Mouse (Mus musculus) neutrophil, adult 5-6 weeks (primary cell): ENCODE data around the gene Sirt7. TPM values are rescaled to one million over a fixed set of nuclear protein-coding genes. Genes with fewer than 3 reads are reported as not detected.

Source experiments
- ATAC-seq: fragments of 151-379, 151-347 bp; 2 replicates; pipeline ENCODE4 v1.8.0; 2017; ENCODE audit warnings: mild to moderate bottlenecking, moderate TSS enrichment; ENCODE audit not compliant: insufficient number of reproducible peaks, poor library complexity, low FRiP score, severe bottlenecking; ENCODE audit errors: extremely low read depth
- total RNA-seq: library from RNA; stranded (forward); fragments of 200-1000 nt; gene quantifications from 2 replicates; pipeline ENCODE4 v1.2.3, GENCODE M21; 2017

Sirt7 gene
- total RNA-seq, 1 experiment from 2014 or later, result 194 TPM

DNA sequence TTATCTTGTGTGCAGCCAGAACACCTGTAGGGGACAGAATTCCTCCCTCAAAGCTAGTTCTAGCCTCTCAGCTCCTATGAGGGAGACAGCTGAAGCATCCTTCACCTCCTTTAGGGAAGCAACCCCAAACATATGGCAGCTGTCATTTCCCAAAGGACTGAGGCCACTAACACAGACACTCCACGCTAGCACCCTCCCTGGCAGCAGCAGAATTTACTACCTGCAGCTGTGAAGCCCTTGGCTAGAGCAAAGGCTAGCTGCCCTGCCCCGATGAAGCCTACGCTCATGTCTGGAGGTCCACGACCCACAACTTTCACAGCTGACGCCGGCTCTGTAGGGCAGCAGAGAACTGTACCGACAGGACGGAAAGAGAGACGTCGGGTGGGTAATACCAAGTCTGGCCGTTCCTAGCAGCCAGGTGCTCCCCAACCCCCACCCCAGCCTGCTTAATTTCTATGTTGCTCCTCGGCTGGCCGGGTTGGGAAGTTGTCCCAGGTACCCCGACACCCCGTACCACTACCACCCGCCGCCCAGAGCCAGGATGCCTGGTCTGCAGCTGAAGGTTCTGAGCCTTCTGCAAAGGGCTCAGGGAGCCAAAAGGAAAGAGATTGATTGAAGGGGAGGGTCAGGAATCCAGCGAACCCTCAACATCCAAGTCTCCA, 18.0 kb upstream of the Sirt7 start:
- ATAC-seq, result no peak

DNA sequence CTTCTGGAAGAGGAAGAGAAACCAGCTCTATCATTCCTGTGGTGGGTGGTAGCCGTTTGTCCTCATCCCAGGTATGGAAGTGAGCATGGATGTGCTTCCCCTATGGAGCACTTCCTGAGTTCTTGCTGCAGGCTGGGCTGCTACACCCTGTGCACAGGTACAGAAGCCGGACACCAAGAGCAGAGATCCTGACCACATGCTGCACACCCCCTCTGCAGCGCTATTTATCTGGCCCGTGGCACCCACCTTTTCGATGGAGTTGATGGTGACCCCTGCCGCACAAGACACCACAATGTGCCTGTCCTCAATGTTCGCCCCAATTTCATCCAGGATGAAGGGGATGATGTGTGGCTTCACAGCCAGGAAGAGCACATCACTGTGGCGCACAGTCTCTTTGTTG, 16.8 kb upstream of the Sirt7 start:
- ATAC-seq, result no peak

DNA sequence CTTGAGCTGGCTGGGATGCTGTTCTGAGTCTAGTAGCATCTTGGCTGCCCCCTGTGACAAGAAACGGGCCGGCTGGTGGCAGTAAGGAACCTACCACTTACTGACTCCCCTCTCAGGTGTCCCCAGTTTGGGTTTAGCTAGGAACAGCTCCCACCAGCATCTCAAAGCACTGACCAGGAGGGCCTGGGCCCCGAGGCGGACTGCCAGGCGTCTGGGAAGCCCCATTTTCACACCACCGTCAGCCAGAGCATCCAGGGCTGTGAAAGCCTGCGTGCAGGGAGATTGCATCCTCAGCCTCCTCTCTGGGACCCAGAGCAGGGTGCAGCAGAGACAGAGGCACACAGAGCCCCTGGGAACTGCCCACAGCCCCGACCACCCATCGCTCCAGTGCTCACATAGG, 16.2 kb upstream of the Sirt7 start:
- ATAC-seq, result no peak

DNA sequence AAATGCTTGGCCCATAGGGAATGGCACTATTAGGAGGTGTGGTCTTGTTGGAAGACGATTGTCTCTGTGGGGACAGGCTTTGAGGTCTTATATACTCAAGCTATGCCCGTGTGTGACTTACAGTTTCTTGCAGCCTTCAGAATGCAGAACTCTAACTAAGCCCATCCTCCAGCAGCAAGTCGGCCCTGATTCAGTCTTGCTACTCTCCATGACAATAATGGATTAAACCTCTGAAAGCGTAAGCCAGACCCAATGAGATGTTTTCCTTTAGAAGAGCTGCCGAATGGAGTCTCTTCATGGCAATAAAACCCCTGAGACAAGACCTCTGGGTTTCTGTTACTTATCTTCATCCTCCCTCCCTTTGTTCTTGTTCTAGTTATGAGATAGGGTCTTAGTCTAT, 9.8 kb upstream of the Sirt7 start:
- no peak for ATAC-seq

DNA sequence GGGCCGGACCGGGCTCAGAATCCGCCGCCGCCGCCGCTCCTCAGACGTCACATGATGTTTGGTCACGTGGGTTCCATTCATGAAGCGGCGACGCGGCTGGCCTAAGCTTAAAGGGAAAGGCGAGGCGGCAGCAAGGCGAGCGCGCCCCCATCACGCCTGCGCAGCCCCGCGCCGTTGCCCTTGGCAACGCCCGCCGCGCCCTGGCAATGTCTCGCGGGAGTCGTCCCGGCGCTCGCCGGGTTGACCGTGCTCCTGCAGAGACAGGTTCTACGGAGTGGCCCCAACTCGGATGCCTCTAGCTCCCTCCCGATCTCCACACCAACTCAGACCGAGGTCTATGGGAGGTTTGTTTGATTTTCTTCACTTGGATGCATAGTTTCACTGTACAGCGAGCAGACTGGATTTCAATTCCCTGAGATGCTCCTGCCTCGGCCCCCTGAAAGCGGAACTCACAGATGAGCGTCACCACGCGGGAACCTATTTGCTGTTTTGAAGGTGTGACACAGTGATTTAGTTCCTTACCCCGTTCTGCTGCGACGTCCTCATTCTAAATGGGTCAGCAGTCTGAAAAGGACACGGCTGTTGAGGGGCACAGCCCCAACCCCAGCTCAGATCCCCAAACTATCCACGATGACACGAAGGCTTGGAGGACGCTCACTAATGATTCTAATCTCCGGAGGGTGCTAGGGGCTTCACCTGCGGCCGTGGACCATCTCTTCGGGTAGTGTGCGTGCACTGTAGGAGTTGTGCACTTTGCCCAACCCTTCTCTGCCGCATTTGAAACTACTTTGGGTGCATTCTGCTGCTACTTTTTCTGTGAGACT, 8.7 kb upstream of the Sirt7 start, which contains the start of gene Mafg:
Gene Mafg (minus strand): TSS at position 81 of the 824 bp plus-strand sequence.
- peak; percentile 40 for ATAC-seq

DNA sequence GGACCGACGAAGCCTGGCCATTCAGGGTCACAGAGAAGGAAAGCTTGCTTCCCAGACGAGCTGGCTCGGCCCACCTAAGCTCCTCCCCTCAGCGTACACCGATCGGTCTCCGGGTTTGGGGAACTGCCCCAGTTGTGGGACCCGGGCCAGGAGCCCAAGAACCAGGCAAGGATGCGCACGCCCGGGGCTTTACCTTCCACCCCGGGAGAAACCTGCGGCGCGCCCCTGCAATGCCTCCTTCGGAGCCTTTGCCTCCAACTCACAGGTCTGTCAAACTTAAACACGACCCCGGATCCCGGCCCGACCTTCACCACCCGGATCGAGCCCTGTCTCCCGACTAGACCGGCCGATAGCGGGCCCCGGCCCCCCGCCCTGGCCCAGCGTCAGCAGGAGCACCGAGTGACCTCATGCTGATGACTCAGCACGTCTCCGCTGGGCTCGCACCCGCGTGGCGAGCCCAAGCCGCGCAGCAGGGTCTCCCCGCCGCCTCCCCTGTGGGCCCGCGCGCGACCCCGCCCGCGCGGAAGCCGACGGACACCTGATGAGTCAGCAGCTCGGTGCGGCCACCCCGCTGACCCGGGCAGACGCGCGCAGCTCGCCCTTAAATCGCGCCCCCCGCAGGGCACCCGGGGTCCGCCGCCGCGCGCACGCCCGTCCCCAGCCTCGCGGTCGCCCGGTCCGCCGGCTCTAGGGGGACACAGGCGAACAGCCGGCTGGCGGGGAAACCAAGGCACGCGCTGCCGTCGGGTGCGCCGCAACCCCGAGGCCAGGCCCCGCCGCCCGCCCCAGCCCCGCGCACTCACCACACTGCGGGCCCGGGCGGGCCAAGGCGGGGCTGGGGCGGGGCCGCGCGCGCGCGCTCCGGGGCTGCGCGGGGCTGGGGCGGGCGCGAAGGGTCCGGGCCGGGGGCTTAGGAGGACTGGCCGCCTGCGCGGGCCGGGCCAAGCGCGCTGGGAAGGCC, 7.8 kb upstream of the Sirt7 start:
- no peak for ATAC-seq

DNA sequence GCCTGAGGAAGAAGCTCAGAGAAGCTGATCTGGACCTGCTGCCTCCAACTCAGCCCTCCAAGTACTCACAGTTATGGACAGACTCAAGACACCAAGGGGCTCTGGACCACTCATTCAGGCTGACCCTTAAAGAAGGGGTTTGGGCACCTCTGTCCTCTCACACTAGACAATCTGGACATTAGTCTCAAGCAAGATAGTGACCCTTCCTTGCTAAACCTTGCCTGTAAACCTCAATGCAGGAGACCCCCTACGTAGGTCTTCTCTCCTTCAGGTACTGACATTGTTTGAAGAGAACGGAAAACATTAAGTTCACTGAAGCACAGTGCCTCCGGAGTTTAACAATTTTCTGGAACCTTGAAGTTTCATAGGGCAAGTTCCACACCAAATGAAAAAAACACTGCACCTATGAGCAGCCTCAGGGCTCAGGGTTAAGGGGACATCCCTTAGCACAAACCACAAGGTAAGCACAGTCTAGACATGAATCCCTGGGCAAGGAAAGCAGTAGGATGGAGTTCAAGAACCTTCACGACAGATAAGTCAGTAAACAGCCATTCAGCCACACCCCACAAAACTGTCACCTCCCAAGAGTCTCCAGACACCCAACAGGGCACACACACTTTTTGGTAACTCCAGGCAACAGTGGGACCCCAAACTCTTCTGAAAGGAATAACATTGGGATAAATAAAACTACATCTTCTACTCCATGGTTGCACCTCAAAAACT, 6.8 kb upstream of the Sirt7 start:
- ATAC-seq, result no peak

DNA sequence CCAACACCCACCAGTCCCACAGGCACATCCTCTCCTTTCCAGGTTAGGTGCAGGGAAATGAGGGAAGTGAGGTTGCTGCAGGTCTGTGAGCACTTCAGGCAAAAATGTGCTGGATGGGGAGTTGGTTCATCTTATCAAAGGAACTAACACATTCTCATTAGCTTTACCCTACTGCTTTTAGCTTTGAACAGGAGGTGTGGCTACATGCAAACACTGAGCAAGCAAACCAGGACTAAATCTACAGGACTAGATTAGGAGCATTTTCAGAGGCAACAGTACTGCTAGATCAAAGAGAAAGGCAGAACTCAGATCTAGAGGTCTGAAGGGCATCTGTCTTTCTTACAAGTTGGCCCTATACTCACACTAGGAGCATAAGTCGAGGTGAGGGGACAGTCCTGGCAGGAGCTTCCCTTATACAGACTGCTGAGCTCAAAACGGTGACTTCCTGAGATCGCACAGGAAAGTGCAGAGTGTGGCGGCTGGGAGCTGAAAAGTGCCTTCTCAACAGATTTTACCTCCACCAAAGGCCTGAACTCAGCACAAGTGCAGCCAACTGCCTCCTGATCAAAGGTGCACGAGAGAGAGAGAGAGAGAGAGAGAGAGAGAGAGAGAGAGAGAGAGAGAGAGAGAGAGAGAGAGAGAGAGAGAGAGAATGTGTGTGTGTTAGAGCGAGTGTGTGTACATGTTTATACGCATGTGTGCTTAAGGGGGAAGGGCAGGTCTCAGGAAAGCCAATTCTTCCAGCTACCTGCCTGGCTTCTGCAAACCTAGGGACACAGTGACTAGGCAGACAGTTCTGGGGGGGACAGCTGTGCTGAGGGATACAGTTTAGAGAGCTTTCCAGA, 6.1 kb upstream of the Sirt7 start:
- no peak for ATAC-seq

DNA sequence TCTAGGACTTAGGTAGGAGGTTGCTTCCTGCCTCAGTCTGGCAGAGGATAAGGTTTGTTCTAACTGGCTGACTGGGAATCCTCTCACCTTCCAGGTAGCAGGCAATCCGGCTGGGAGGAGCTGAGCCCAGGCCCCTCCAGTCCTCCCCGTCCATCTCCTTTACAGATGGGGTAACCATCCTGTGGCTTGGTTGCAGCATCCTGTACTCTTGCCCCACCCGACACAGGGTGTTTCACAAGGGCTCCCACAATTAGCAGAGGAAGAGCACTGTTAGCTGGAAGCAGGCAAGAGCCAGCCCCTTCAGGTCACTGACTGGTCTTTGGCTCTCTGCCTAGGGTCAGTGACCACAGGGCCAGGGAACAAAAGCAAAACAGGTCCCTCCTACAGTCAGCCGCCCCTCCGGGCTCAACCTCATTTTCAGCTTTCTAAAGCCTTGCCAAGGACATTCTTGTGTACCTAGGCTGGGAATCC, 5.4 kb upstream of the Sirt7 start:
- ATAC-seq, result peak; percentile 55

DNA sequence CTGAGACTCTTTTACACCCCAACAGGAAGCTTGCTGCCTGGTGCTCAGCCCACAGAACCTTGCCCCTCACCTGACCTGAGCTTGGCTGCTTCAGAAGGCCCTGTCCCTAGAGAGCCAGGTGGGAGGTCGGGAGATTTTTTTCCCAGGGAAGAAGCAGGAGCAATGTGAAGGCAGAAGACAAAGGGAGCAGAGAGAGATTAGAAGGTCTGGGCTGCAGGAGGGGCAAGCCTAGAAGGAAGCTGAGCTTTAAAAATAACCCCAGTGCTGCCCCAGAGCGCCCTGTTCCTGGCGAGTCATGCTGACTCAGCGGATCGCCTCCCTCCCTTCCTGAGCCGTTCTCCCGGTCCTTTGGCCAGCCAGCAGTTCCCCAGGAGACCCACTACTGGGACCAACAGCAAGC, 4.9 kb upstream of the Sirt7 start:
- no peak for ATAC-seq

DNA sequence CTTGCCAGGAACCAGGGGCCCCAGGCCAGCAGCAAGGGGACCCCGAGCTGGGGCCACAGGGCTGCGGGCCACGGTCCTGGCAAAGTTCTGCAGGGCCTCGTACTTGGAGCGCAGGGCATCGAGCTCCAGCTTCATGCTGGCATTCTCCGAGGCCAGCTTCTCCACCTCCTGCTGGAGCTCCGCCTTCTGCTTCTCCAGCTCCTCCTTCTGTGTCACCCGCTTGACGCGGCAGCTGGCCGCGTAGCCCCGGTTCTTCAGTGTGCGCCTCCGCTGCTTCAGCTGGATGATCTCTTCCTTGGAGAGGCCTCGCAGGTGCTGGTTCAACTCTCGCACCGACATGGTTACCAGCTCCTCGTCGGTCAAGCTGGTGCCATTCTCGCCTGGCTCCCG, 4.3 kb upstream of the Sirt7 start:
- ATAC-seq, result peak; percentile 31; the same call in 1 of the 2 replicates

DNA sequence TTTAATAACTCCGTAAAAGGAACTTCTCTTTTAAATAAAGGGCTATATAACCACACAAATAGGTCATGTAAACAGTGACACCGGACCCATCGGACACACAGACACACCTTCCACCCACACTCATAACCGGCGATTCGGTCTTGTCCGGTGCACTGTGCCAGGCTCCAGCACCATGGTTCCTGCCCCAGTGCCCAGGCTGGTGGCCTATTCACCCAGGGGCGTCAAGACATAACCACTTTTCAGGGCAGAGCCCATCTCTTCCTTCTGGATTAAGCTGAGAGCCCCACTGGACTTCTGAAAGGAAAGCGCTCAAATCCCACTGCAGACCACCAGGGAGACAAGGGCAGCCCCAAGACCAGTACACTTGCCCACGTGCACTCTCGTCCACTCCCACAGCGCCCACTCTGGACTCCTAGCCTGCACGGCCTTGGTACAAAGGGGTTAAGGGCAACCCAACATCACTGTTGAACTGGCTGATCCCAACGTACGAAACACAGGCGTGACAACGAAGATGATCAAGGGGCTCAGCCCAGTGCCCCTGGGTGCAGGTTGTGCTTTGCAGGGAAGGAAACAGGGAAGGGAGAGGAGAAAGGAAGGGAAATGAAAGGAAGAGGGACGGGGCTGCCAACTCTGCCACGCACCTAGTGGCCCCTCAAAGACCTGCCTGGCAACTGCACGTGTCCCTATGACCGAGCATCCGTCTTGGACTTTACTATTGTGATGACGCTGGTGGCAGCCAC, 3.7 kb upstream of the Sirt7 start:
- ATAC-seq, result no peak

DNA sequence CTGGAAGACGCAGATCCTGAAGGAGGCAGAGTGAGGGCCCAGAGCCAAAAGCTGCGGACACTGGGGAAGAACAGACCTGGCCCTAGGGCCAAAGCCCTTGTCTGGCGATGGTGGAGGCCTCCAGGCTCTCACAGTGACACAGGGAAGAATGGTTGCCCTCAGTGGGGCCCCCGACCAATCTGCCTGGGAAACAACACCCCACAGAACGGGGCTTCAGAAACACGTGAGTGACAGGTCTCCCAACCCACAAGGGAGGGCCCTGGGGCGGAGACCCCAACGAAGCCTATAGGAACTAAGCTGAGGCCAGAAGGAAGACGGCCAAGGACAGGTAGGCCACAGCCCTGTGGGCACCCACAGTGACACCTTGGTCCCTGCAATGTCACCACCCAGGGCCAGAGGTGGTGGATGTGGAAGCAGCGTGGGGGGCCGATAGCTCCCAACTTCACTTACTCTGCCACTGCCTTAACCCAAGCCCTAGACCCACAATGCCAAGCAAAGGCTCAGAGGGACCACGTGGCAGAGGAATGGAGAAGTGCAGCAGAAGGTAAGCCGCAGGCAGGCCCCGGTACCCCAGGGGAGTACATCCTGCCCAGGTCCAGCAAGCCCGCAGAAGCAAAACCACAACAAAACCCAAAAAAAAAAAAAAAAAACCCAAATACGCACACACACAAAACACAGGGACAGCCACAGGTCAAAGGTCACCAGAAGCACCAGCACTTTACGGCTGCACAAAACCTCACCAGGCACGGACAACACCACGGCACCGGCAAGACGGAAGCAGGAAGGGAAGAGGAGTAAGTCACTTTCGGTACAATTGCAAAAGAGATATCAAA, 2.6 kb upstream of the Sirt7 start:
- ATAC-seq, result peak; percentile 58

DNA sequence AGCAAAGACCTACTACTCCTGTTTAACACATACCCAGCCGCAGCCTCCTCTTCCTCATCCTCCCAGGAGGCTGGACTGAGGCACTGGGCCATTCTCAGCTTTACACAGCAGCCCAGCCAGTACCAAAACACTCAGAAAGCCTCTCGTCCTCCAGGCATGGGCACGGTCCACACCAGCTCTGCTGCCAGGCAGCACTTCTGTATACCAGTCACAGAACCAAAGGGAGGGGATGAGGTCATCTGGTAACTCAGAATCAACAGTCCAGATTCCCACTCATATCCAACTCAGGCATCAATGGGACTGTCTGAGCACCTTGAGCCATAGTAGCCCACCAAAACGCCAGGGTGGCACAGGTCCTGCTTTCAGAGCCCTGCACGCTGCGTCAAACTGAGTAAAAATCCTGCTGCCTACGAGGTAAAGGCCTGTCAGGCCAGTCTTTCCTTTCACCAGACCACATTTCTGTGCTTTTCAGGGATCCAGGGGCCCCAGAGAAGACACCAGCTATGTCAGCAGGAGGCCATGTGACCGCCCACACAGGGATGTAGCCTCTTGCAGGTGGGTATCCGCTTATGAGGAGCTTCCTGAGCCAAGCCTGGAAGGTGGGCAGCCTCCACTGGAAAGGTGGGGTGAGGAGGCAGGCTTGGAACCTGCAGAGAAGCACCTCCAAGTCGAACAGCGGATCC, 1.9 kb upstream of the Sirt7 start:
- ATAC-seq, result no peak

DNA sequence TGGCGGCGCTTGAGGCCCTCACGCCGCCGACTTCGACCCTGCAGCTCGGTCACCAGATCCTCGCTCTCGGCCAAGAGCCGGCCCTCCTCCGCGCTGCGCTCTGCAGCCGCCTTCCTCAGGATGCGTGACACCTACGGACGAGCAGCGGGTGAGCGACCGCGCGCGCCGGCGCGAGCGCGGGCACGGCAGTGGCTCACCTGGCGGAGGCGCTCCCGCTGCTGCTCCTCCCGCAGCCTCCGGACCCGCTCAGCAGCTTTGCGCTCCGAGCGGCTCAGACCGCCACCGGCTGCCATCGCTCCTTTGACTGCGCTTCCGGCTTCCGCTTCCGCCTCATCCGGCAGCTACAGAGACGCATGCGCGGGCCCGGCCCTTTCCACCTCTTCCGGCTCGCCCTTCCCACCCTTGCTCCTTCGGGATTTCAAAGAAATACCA, 344 bp downstream of the Sirt7 start:
- 0 out of 2 replicates have a peak, but pooled peaks have one; percentile 31 for ATAC-seq
